Mouse (Mus musculus): ENCODE measurements around the gene Kcnj9. TPM values are rescaled to one million over a fixed set of nuclear protein-coding genes. Genes with fewer than 3 reads are reported as not detected.

Kcnj9 gene
- total RNA-seq, 2 experiments from 2014 or later, result not detected

- DNase-seq, result no peak
These were observed 40.1 kb downstream of the Kcnj9 start for GRCm38 (mm10) chr1:172288900-172289616.

GRCm38 (mm10) chr1:172286740-172287139 is 42.4 kb downstream of the Kcnj9 start:
- DNase-seq, result no peak

GRCm38 (mm10) chr1:172284221-172284620 is 44.9 kb downstream of the Kcnj9 start:
- DNase-seq, result peak; percentile 68

GRCm38 (mm10) chr1:172283073-172283472 is 46.0 kb downstream of the Kcnj9 start:
- peak; percentile 60 for DNase-seq

GRCm38 (mm10) chr1:172281522-172282254 is 47.4 kb downstream of the Kcnj9 start:
- DNase-seq, result no peak

- DNase-seq, result no peak
These were observed 49.2 kb downstream of the Kcnj9 start for GRCm38 (mm10) chr1:172279768-172280509.

GRCm38 (mm10) chr1:172278328-172278727 is 50.8 kb downstream of the Kcnj9 start:
- no peak for DNase-seq

GRCm38 (mm10) chr1:172277172-172277571 is 51.9 kb downstream of the Kcnj9 start:
- no peak for DNase-seq

GRCm38 (mm10) chr1:172274547-172274946 is 54.6 kb downstream of the Kcnj9 start:
- DNase-seq, result no peak

- no peak for DNase-seq
These were observed 55.0 kb downstream of the Kcnj9 start for GRCm38 (mm10) chr1:172274116-172274515.

GRCm38 (mm10) chr1:172273386-172273785 is 55.7 kb downstream of the Kcnj9 start:
- DNase-seq, result no peak

GRCm38 (mm10) chr1:172271765-172272164 is 57.4 kb downstream of the Kcnj9 start:
- DNase-seq, result no peak

- DNase-seq, result no peak
These were observed 57.9 kb downstream of the Kcnj9 start for GRCm38 (mm10) chr1:172271208-172271607.

Other genes with a start within 250 kb of the Kcnj9 start
- 10 to 100 TPM; 70.6 to 79.4 TPM for gene Copa, start 246.8 kb downstream of the Kcnj9 start, total RNA-seq (2021)
- gene Ncstn, start 246.5 kb downstream of the Kcnj9 start, total RNA-seq (2021), result 10 to 100 TPM; 25.7 to 27.1 TPM
- 10 to 100 TPM; 76.0 to 82.5 TPM for gene Pex19, start 202.6 kb downstream of the Kcnj9 start, total RNA-seq (2021)
- 100 to 1,000 TPM; 131 to 159 TPM for gene Dcaf8, start 181.2 kb downstream of the Kcnj9 start, total RNA-seq (2021)
- gene Pea15a, start 122.5 kb downstream of the Kcnj9 start, total RNA-seq (2021), result 10 to 100 TPM; 32.6 to 33.3 TPM
- gene Casq1, start 109.5 kb downstream of the Kcnj9 start, total RNA-seq (2021), result 1,000 to 10,000 TPM; 5,450 to 5,866 TPM
- under 1 TPM; 0.59 to 0.88 TPM for gene Atp1a4, start 70.9 kb downstream of the Kcnj9 start, total RNA-seq (2021)
- gene Igsf8, start 67.7 kb downstream of the Kcnj9 start, total RNA-seq (2021), result 10 to 100 TPM in 1 of 2 experiments, 1 to 10 TPM in 1; 9.2 to 10.7 TPM
- 1,000 to 10,000 TPM; 1,026 to 1,397 TPM for gene Atp1a2, start 31.3 kb downstream of the Kcnj9 start, total RNA-seq (2021)
- under 1 TPM; 0.08 to 0.13 TPM for gene Kcnj10, start 11.9 kb upstream of the Kcnj9 start, total RNA-seq (2021)
- 1 to 10 TPM; 3.4 to 3.6 TPM for gene Pigm, start 47.2 kb upstream of the Kcnj9 start, total RNA-seq (2021)
- under 1 TPM; 0.20 to 0.35 TPM for gene Slamf9, start 146.0 kb upstream of the Kcnj9 start, total RNA-seq (2021)
- under 1 TPM in 1 of 2 experiments, not detected in 1; 0.19 TPM for gene Igsf9, start 152.5 kb upstream of the Kcnj9 start, total RNA-seq (2021)
- 10 to 100 TPM; 24.8 to 33.7 TPM for gene Tagln2, start 170.7 kb upstream of the Kcnj9 start, total RNA-seq (2021)
- gene Cfap45, start 191.5 kb upstream of the Kcnj9 start, total RNA-seq (2021), result not detected
- not detected for gene Vsig8, start 226.6 kb upstream of the Kcnj9 start, total RNA-seq (2021)